Mouse (Mus musculus): ENCODE data around the gene Cacna1e. TPM values are rescaled to one million over a fixed set of nuclear protein-coding genes. Genes with fewer than 3 reads are reported as not detected.

Gene Cacna1e
- polyA plus RNA-seq, 1 experiment = not detected

GRCm38 (mm10) chr1:154820422-154820821, 63.9 kb downstream of the Cacna1e start:
- H3K4me1 ChIP-seq (ENCODE audit: control insufficient read depth) = no peaks in the 10 kb centered on the region
- no peaks in the 10 kb centered on the region for H3K9me3 ChIP-seq (ENCODE audit: control insufficient read depth, low read length)
- H3K4me3 ChIP-seq (replicated peaks) = no peak overlapping the region
- H3K27me3 ChIP-seq (ENCODE audit: control insufficient read depth) = no peaks in the 10 kb centered on the region; the same call in 1 of the 2 replicates
- no peaks in the 10 kb centered on the region for H3K36me3 ChIP-seq (ENCODE audit: control insufficient read depth)
- TF ChIP-seq TAL1 (IDR thresholded peaks at IDR 0.05; ENCODE audit: low read length) = no peak
- no peak for TF ChIP-seq GATA1 (IDR thresholded peaks at IDR 0.05; ENCODE audit: low read length)

GRCm38 (mm10) chr1:154819960-154820359, 64.3 kb downstream of the Cacna1e start:
- H3K9me3 ChIP-seq (ENCODE audit: control insufficient read depth, low read length) = no peaks in the 10 kb centered on the region
- no peak for TF ChIP-seq TAL1 (IDR thresholded peaks at IDR 0.05; ENCODE audit: low read length)
- TF ChIP-seq GATA1 (IDR thresholded peaks at IDR 0.05; ENCODE audit: low read length) = no peak
- H3K4me3 ChIP-seq (replicated peaks) = no peak overlapping the region
- H3K36me3 ChIP-seq (ENCODE audit: control insufficient read depth) = no peaks in the 10 kb centered on the region
- no peaks in the 10 kb centered on the region; the same call in 1 of the 2 replicates for H3K27me3 ChIP-seq (ENCODE audit: control insufficient read depth)
- H3K4me1 ChIP-seq (ENCODE audit: control insufficient read depth) = no peaks in the 10 kb centered on the region

- no peaks in the 10 kb centered on the region for H3K4me1 ChIP-seq (ENCODE audit: control insufficient read depth)
- H3K36me3 ChIP-seq (ENCODE audit: control insufficient read depth) = no peaks in the 10 kb centered on the region
- no peak overlapping the region for H3K4me3 ChIP-seq (replicated peaks)
- TF ChIP-seq TAL1 (IDR thresholded peaks at IDR 0.05; ENCODE audit: low read length) = no peak
- no peak for TF ChIP-seq GATA1 (IDR thresholded peaks at IDR 0.05; ENCODE audit: low read length)
- no peaks in the 10 kb centered on the region; the same call in 1 of the 2 replicates for H3K27me3 ChIP-seq (ENCODE audit: control insufficient read depth)
- no peaks in the 10 kb centered on the region for H3K9me3 ChIP-seq (ENCODE audit: control insufficient read depth, low read length)
These were observed 65.6 kb downstream of the Cacna1e start for GRCm38 (mm10) chr1:154818742-154819141.

- Histone ChIP-seq H3K36me3 (ENCODE audit: control insufficient read depth) (no peaks in the 10 kb centered on the region), H3K4me3 (replicated peaks) (no peak overlapping the region), H3K9me3 (ENCODE audit: control insufficient read depth, low read length) (no peaks in the 10 kb centered on the region), H3K4me1 (ENCODE audit: control insufficient read depth) (no peaks in the 10 kb centered on the region), H3K27me3 (ENCODE audit: control insufficient read depth) (no peaks in the 10 kb centered on the region)
- TF ChIP-seq GATA1 (IDR thresholded peaks at IDR 0.05; ENCODE audit: low read length) = no peak
- no peak for TF ChIP-seq TAL1 (IDR thresholded peaks at IDR 0.05; ENCODE audit: low read length)
These were observed 67.5 kb downstream of the Cacna1e start for GRCm38 (mm10) chr1:154816836-154817235.

GRCm38 (mm10) chr1:154816267-154816666, 68.0 kb downstream of the Cacna1e start:
- TF ChIP-seq GATA1 (IDR thresholded peaks at IDR 0.05; ENCODE audit: low read length) (no peak), TAL1 (IDR thresholded peaks at IDR 0.05; ENCODE audit: low read length) (no peak)
- no peaks in the 10 kb centered on the region for H3K36me3 ChIP-seq (ENCODE audit: control insufficient read depth)
- no peaks in the 10 kb centered on the region for H3K27me3 ChIP-seq (ENCODE audit: control insufficient read depth)
- no peak overlapping the region for H3K4me3 ChIP-seq (replicated peaks)
- no peaks in the 10 kb centered on the region for H3K9me3 ChIP-seq (ENCODE audit: control insufficient read depth, low read length)
- H3K4me1 ChIP-seq (ENCODE audit: control insufficient read depth) = no peaks in the 10 kb centered on the region

GRCm38 (mm10) chr1:154805742-154806141, 78.6 kb downstream of the Cacna1e start:
- no peak for TF ChIP-seq GATA1 (IDR thresholded peaks at IDR 0.05; ENCODE audit: low read length)
- no peak for TF ChIP-seq TAL1 (IDR thresholded peaks at IDR 0.05; ENCODE audit: low read length)
- H3K36me3 ChIP-seq (ENCODE audit: control insufficient read depth) = no peaks in the 10 kb centered on the region
- no peaks in the 10 kb centered on the region for H3K27me3 ChIP-seq (ENCODE audit: control insufficient read depth)
- no peak overlapping the region for H3K4me3 ChIP-seq (replicated peaks)
- H3K4me1 ChIP-seq (ENCODE audit: control insufficient read depth) = no peaks in the 10 kb centered on the region
- peaks cover 2% of the 10 kb centered on the region; the same call in 1 of the 2 replicates for H3K9me3 ChIP-seq (ENCODE audit: control insufficient read depth, low read length)

GRCm38 (mm10) chr1:154805038-154805437, 79.3 kb downstream of the Cacna1e start:
- H3K9me3 ChIP-seq (ENCODE audit: control insufficient read depth, low read length) = peaks cover 5% of the 10 kb centered on the region; the same call in 1 of the 2 replicates
- no peak overlapping the region for H3K4me3 ChIP-seq (replicated peaks)
- H3K27me3 ChIP-seq (ENCODE audit: control insufficient read depth) = no peaks in the 10 kb centered on the region
- no peaks in the 10 kb centered on the region for H3K36me3 ChIP-seq (ENCODE audit: control insufficient read depth)
- H3K4me1 ChIP-seq (ENCODE audit: control insufficient read depth) = no peaks in the 10 kb centered on the region
- TF ChIP-seq TAL1 (IDR thresholded peaks at IDR 0.05; ENCODE audit: low read length) (no peak), GATA1 (IDR thresholded peaks at IDR 0.05; ENCODE audit: low read length) (no peak)

GRCm38 (mm10) chr1:154802301-154802904, 81.9 kb downstream of the Cacna1e start:
- H3K4me1 ChIP-seq (ENCODE audit: control insufficient read depth) = no peaks in the 10 kb centered on the region
- TF ChIP-seq GATA1 (IDR thresholded peaks at IDR 0.05; ENCODE audit: low read length) (no peak), TAL1 (IDR thresholded peaks at IDR 0.05; ENCODE audit: low read length) (no peak)
- no peaks in the 10 kb centered on the region for H3K36me3 ChIP-seq (ENCODE audit: control insufficient read depth)
- H3K27me3 ChIP-seq (ENCODE audit: control insufficient read depth) = peaks cover 3% of the 10 kb centered on the region; the same call in 1 of the 2 replicates
- no peak overlapping the region for H3K4me3 ChIP-seq (replicated peaks)
- peaks cover 17% of the 10 kb centered on the region for H3K9me3 ChIP-seq (ENCODE audit: control insufficient read depth, low read length)

GRCm38 (mm10) chr1:154799257-154799656, 85.0 kb downstream of the Cacna1e start:
- H3K4me3 ChIP-seq (replicated peaks) = no peak overlapping the region
- no peaks in the 10 kb centered on the region for H3K36me3 ChIP-seq (ENCODE audit: control insufficient read depth)
- no peak for TF ChIP-seq TAL1 (IDR thresholded peaks at IDR 0.05; ENCODE audit: low read length)
- TF ChIP-seq GATA1 (IDR thresholded peaks at IDR 0.05; ENCODE audit: low read length) = no peak
- H3K27me3 ChIP-seq (ENCODE audit: control insufficient read depth) = peaks cover 3% of the 10 kb centered on the region; the same call in 1 of the 2 replicates
- H3K4me1 ChIP-seq (ENCODE audit: control insufficient read depth) = no peaks in the 10 kb centered on the region
- peaks cover 21% of the 10 kb centered on the region for H3K9me3 ChIP-seq (ENCODE audit: control insufficient read depth, low read length)
